Mouse (Mus musculus): ENCODE results near the gene AA986860.

The AA986860 gene

GRCm38 (mm10) chr1:130775691-130776331, 44.0 kb downstream of the AA986860 start:
- DNase-seq (ENCODE audit: low spot score in 2 of 2), result no peak

- DNase-seq (ENCODE audit: low spot score in 2 of 2), result no peak
Observed at GRCm38 (mm10) chr1:130776645-130777044, 44.9 kb downstream of the AA986860 start.

GRCm38 (mm10) chr1:130779867-130780266, 48.1 kb downstream of the AA986860 start:
- DNase-seq (ENCODE audit: low spot score in 2 of 2), result no peak

- peak in 1 of 2 experiments; percentile 15 for DNase-seq (ENCODE audit: low spot score in 2 of 2)
Observed at GRCm38 (mm10) chr1:130784054-130784453, 52.3 kb downstream of the AA986860 start.

GRCm38 (mm10) chr1:130787001-130787400, 55.2 kb downstream of the AA986860 start:
- DNase-seq (ENCODE audit: low spot score in 2 of 2), result no peak

- no peak for DNase-seq (ENCODE audit: low spot score in 2 of 2)
Observed at GRCm38 (mm10) chr1:130789512-130790451, 58.0 kb downstream of the AA986860 start.

All from spleen, postnatal 14 days (tissue).